In genomic region chr12:87131619-87132018, GRCm38 (mm10) we compare ENCODE assay signal across 9 mouse cellular contexts. TPM values are rescaled to one million over a fixed set of nuclear protein-coding genes. Genes with fewer than 3 reads are reported as not detected.
A peak's percentile ranks its signal among the peaks of the same experiment; 100 is the strongest.
DNase-seq lines count a peak whose midpoint lies in the region; ATAC-seq and TF ChIP-seq lines count a peak whose summit lies in the region.
"Had no signal": no experiment of that assay in that cellular context is flagged by ENCODE, and none has a peak within 500 bp of the region (broad histone marks: within the 10 kb centered on the region; RNA-seq: fewer than 3 reads in every experiment).

No protein-coding gene starts in this region.

- no peak for ATAC-seq in midbrain, embryonic 11.5 days (ENCODE audit: low FRiP score)
- no peak for ATAC-seq in midbrain, embryonic 16.5 days
- no peak for ATAC-seq in liver, embryonic 14.5 days (ENCODE audit: insufficient read depth)

- peaks cover 3% of the 10 kb centered on the region; the same call in 1 of the 2 replicates for H3K36me3 ChIP-seq in midbrain, embryonic 11.5 days (ENCODE audit: control insufficient read depth, insufficient read depth, low read length)
- H3K36me3 ChIP-seq in midbrain, embryonic 16.5 days (ENCODE audit: control insufficient read depth, insufficient read depth, low read length): peaks cover 11% of the 10 kb centered on the region; the same call in 1 of the 2 replicates
- no peaks in the 10 kb centered on the region for H3K36me3 ChIP-seq in liver, embryonic 14.5 days (replicated peaks; ENCODE audit: control insufficient read depth, insufficient read depth, low read depth)

- H3K9ac ChIP-seq in midbrain, embryonic 11.5 days (ENCODE audit: low read length): no peak overlapping the region
- no peak overlapping the region for H3K9ac ChIP-seq in midbrain, embryonic 16.5 days (ENCODE audit: low read depth, low read length)
- no peak overlapping the region for H3K9ac ChIP-seq in liver, embryonic 14.5 days (replicated peaks)

- no peaks in the 10 kb centered on the region for H3K4me1 ChIP-seq in midbrain, embryonic 11.5 days (ENCODE audit: control insufficient read depth, insufficient read depth, low read length)
- no peaks in the 10 kb centered on the region for H3K4me1 ChIP-seq in midbrain, embryonic 16.5 days (ENCODE audit: control insufficient read depth, insufficient read depth, low read length)
- H3K4me1 ChIP-seq in bone marrow macrophage, adult 2 months (ENCODE audit: control insufficient read depth, insufficient read depth, low read length): no peaks in the 10 kb centered on the region
- H3K4me1 ChIP-seq in liver, embryonic 14.5 days (replicated peaks; ENCODE audit: control insufficient read depth in 2 of 2, insufficient read depth in 2 of 2, low read length in 1 of 2): peaks cover 0 to 5% of the 10 kb centered on the region in 2 experiments; a peak in 1 of 4 replicates

- no peak for TF ChIP-seq EP300 in liver, embryonic 14.5 days (IDR thresholded peaks at IDR 0.05; ENCODE audit: low read depth)

- H3K27ac ChIP-seq in midbrain, embryonic 11.5 days (ENCODE audit: low read depth, low read length): no peak overlapping the region
- H3K27ac ChIP-seq in midbrain, embryonic 16.5 days (ENCODE audit: low read length): no peak overlapping the region
- no peak overlapping the region for H3K27ac ChIP-seq in bone marrow macrophage, adult 2 months (ENCODE audit: insufficient read depth, low read depth, low read length)
- no peak overlapping the region for H3K27ac ChIP-seq in liver, embryonic 14.5 days

- H3K4me2 ChIP-seq in midbrain, embryonic 11.5 days: no peak overlapping the region
- H3K4me2 ChIP-seq in midbrain, embryonic 16.5 days (ENCODE audit: low read length): no peak overlapping the region
- no peak overlapping the region for H3K4me2 ChIP-seq in liver, embryonic 14.5 days (ENCODE audit: low read depth)

- peak; percentile 47 for TF ChIP-seq CTCF in bone marrow macrophage, adult 2 months (IDR thresholded peaks at IDR 0.05; ENCODE audit: low read depth, low read length)
- peak; percentile 66 for TF ChIP-seq CTCF in liver, embryonic 14.5 days (IDR thresholded peaks at IDR 0.05; ENCODE audit: low read depth)

- peak; percentile 37 for DNase-seq in embryo, embryonic 10 days (ENCODE audit: low spot score)
- DNase-seq in embryo, embryonic 9.5 days (ENCODE audit: extremely low spot score): no peak
- DNase-seq in midbrain, embryonic 11.5 days (ENCODE audit: low spot score, missing footprints): peak; percentile 86
- no peak for DNase-seq in liver, embryonic 14.5 days (ENCODE audit: low read depth in 3 of 3, low spot score in 3 of 3)
- DNase-seq in urinary bladder, postnatal 10 days (ENCODE audit: low spot score): no peak
- no peak for DNase-seq in right cerebral cortex, postnatal 14 days

- no peak overlapping the region for H3K4me3 ChIP-seq in midbrain, embryonic 11.5 days (ENCODE audit: low read depth, low read length)
- H3K4me3 ChIP-seq in midbrain, embryonic 16.5 days (ENCODE audit: low read depth, low read length): no peak overlapping the region
- no peak overlapping the region for H3K4me3 ChIP-seq in bone marrow macrophage, adult 2 months (ENCODE audit: insufficient read depth, low read length)
- H3K4me3 ChIP-seq in liver, embryonic 14.5 days (ENCODE audit: insufficient read depth in 1 of 2, low read depth in 2 of 2, low read length in 2 of 2): no peak overlapping the region

- no peaks in the 10 kb centered on the region for H3K27me3 ChIP-seq in midbrain, embryonic 11.5 days (ENCODE audit: control insufficient read depth, insufficient read depth, low read length)
- no peaks in the 10 kb centered on the region for H3K27me3 ChIP-seq in midbrain, embryonic 16.5 days (ENCODE audit: control insufficient read depth, insufficient read depth, low read depth, low read length)
- no peaks in the 10 kb centered on the region for H3K27me3 ChIP-seq in liver, embryonic 14.5 days (ENCODE audit: control insufficient read depth, insufficient read depth, low read length)

- H3K9me3 ChIP-seq in midbrain, embryonic 11.5 days (ENCODE audit: control insufficient read depth, low read length): no peaks in the 10 kb centered on the region
- no peaks in the 10 kb centered on the region for H3K9me3 ChIP-seq in midbrain, embryonic 16.5 days (replicated peaks; ENCODE audit: control insufficient read depth, low read length, poor library complexity, severe bottlenecking)
- no peaks in the 10 kb centered on the region for H3K9me3 ChIP-seq in liver, embryonic 14.5 days (ENCODE audit: control insufficient read depth, low read length)

- 76% methylated on average over 3 of the region's 3 CpGs for WGBS in midbrain, embryonic 11.5 days
- 52% methylated on average over 3 of the region's 3 CpGs for WGBS in midbrain, embryonic 16.5 days
- 56% methylated on average over 3 of the region's 3 CpGs for WGBS in liver, embryonic 14.5 days (ENCODE audit: insufficient replicate concordance)

- no peak for TF ChIP-seq POLR2A in bone marrow macrophage, adult 2 months (IDR thresholded peaks at IDR 0.05; ENCODE audit: borderline replicate concordance, low read depth, low read length)

RNA-seq across cellular contexts. Expression of gene Gstz1, which starts 15.3 kb away (rescaled TPM):
- 30.7 and 34.6 TPM in 2 replicates for polyA plus RNA-seq in midbrain, embryonic 11.5 days (2014; fragmentation: Nextera tagmentation; extraction: Ambion mirVana)
- 25.1 and 31.5 TPM in 2 replicates for polyA plus RNA-seq in midbrain, embryonic 16.5 days (2015; fragmentation: Nextera tagmentation; extraction: Ambion mirVana)
- 17.5 and 20.0 TPM in 2 replicates for polyA plus RNA-seq in bone marrow macrophage, adult 2 months (2012; ENCODE audit: insufficient read depth, insufficient read length, missing spikeins)
- polyA plus RNA-seq in liver, embryonic 14.5 days (2012; rRNA removed): 94.8 and 115 TPM in 2 replicates
- polyA plus RNA-seq in liver, embryonic 14.5 days (2014; fragmentation: Nextera tagmentation; extraction: Ambion mirVana): 91.0 and 101 TPM in 2 replicates

RNA-seq across cellular contexts. Expression of gene Pomt2, which starts 16.1 kb away (rescaled TPM):
- 15.7 and 16.1 TPM in 2 replicates for polyA plus RNA-seq in midbrain, embryonic 11.5 days (2014; fragmentation: Nextera tagmentation; extraction: Ambion mirVana)
- 15.6 and 16.1 TPM in 2 replicates for polyA plus RNA-seq in midbrain, embryonic 16.5 days (2015; fragmentation: Nextera tagmentation; extraction: Ambion mirVana)
- polyA plus RNA-seq in bone marrow macrophage, adult 2 months (2012; ENCODE audit: insufficient read depth, insufficient read length, missing spikeins): 6.0 and 6.1 TPM in 2 replicates
- polyA plus RNA-seq in liver, embryonic 14.5 days (2012; rRNA removed): 2.6 and 2.8 TPM in 2 replicates
- 3.9 and 4.9 TPM in 2 replicates for polyA plus RNA-seq in liver, embryonic 14.5 days (2014; fragmentation: Nextera tagmentation; extraction: Ambion mirVana)

RNA-seq across cellular contexts. Expression of gene Ngb, which starts 29.3 kb away (rescaled TPM):
- 0.33 and 0.36 TPM in 2 replicates for polyA plus RNA-seq in midbrain, embryonic 11.5 days (2014; fragmentation: Nextera tagmentation; extraction: Ambion mirVana)
- 8.5 and 10.8 TPM in 2 replicates for polyA plus RNA-seq in midbrain, embryonic 16.5 days (2015; fragmentation: Nextera tagmentation; extraction: Ambion mirVana)
- not detected in 2 replicates for polyA plus RNA-seq in bone marrow macrophage, adult 2 months (2012; ENCODE audit: insufficient read depth, insufficient read length, missing spikeins)
- 0.04 TPM in 1 of 2 replicates, not detected in the other for polyA plus RNA-seq in liver, embryonic 14.5 days (2012; rRNA removed)
- polyA plus RNA-seq in liver, embryonic 14.5 days (2014; fragmentation: Nextera tagmentation; extraction: Ambion mirVana): 0.11 TPM in 1 of 2 replicates, not detected in the other
- polyA plus RNA-seq: heart, embryonic 16.5 days had no signal

Comparison
In these comparisons a context has a peak if more than half of its experiments do, and no peak if none do; other contexts are left out.
1. DNase-seq: peak in embryo, embryonic 10 days (single experiment) and midbrain, embryonic 11.5 days (single experiment); none in embryo, embryonic 9.5 days (single experiment), liver, embryonic 14.5 days (0 of 3), urinary bladder, postnatal 10 days (single experiment) and right cerebral cortex, postnatal 14 days (single experiment).